Mouse (Mus musculus): Measurements from ENCODE around the gene Mblac1.
A peak's percentile ranks its signal among the peaks of the same experiment; 100 is the strongest.

Gene Mblac1

GRCm38 (mm10) chr5:138193771-138194727 lies at the start of gene Mblac1:
Gene Mblac1 (plus strand): TSS chr5:138194314.
- peak; percentile 78 for DNase-seq (ENCODE audit: low read depth, low spot score)

GRCm38 (mm10) chr5:138154390-138154789 lies 39.7 kb upstream of the Mblac1 start:
- no peak for DNase-seq (ENCODE audit: low read depth, low spot score)

DNA sequence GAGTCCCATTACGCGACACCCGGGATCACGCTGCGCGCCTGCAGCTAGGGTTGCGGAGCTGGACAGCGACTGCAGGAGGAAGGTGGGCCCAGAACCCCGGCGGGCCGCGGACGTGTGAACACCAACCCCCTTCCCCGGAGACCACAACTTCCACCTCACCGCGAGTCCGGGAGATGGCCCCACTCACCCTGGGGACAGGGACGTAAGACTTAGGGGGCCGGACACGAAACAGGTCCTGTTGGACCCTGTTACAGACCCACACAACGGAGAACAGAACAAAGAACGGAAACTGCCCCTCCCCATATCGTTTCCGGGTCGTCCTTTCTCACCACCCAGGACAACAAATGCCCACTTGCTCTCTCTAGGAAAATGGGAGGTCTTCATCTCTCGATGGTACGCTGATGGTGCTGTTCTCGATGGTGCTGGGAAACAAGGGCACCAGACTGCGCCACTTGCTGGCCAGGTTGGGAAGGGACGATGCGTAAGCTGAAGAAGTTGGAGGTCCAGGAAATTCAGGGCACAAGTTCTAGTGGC lies 38.6 kb upstream of the Mblac1 start, which contains the start of gene Zfp113:
TSS of gene Zfp113 (minus strand) at position 302 of the 534 bp plus-strand sequence.
- DNase-seq (ENCODE audit: low read depth, low spot score), result peak; percentile 93

DNA sequence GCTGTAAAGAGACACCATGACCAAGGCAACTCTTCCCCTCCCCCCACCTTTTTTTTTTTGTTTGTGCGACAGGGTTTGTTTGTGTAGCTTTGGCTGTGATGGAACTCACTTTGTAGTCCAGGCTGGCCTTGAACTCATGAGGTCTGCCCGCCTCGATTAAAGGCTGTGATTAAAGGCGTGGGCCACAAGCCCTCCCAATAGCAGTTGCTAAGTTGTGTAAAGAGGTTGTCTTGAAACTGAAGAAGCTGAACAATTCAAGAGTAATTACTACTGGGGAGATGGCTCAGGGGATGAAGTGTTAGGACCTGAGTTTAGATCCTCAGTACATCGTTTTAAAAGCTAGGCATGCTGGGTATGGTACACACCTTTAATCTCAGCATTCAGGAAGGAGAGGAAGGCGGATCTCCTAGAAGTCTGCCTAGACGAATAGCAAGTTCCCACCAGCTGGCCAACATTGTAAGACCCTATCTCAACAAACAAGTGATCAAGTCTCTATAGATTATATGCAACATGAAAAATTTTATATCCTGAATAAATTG lies 33.8 kb upstream of the Mblac1 start:
- DNase-seq (ENCODE audit: low read depth, low spot score), result no peak

DNA sequence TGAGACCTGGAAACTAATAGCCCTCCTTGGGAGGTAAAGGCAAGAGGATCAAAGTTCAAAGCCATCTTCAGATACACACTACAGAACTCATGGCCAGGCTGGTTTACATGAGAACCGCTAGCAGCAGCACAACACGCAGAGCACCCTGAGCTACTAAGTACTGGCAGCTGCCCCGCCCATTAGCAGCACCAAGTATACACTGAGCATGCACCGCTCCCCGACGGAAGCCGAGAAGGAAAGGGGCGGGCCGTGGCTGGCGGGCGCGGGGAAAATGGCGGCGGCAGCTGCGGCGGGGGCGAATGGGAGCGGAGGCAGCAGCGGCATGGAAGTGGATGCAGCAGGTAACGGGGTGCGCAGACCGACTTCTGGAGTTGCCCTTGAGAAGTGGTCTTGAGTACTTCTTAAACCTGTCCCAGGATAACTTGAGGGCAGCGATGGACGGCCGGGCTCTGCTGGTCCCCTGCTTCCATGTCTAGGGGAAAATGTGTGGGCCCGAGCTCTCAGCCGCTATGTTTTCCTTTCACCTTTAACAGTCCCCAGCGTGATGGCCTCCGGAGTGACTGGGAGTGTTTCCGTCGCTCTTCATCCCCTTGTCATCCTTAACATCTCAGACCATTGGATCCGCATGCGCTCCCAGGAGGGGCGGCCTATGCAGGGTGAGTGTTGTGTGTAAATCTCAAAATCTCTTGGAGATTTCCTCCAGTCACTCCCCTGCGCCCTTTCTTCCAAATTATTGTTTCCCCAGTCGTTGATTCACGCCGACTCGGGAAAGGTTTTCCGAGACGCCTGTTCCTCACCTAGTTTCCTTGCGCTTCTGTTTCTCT lies 33.1 kb upstream of the Mblac1 start, which contains the start of gene Cops6:
TSS of gene Cops6 (plus strand) at position 230 of the 824 bp plus-strand sequence.
- DNase-seq (ENCODE audit: low read depth, low spot score), result peak; percentile 88

DNA sequence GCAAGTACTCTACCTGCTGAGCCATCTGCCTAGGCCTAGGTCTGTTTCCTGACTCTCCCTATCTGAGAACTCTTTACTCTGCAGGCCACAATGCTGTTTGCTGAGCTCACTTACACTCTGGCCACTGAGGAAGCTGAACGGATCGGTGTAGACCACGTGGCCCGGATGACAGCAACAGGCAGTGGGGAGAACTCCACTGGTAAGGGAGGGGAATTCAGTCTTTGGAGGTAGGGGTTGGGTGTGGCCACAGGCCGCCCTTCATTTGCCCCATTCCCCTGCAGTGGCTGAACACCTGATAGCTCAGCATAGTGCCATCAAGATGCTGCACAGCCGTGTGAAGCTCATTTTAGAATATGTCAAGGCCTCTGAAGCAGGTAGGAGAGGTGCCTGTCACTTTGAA lies 31.1 kb upstream of the Mblac1 start:
- no peak for DNase-seq (ENCODE audit: low read depth, low spot score)

DNA sequence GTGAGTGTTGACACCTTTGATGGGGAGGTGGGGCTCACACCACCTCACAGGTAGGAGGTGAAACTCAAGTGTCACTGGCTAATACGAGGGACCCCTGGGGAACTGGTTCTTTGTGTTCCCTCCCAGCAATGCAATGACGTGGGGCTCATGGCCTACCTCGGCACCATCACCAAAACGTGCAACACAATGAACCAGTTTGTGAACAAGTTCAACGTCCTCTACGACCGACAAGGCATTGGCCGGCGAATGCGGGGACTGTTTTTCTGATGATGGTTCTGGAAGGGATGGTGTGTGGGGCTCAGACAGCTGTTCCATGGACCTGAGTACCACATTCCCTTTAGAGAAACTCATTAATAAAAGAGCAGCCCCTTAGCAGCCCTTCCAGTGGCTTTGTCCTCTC lies 30.5 kb upstream of the Mblac1 start:
- no peak for DNase-seq (ENCODE audit: low read depth, low spot score)

- DNase-seq (ENCODE audit: low read depth, low spot score), result no peak
These were observed 28.5 kb upstream of the Mblac1 start for GRCm38 (mm10) chr5:138165594-138165993.

DNA sequence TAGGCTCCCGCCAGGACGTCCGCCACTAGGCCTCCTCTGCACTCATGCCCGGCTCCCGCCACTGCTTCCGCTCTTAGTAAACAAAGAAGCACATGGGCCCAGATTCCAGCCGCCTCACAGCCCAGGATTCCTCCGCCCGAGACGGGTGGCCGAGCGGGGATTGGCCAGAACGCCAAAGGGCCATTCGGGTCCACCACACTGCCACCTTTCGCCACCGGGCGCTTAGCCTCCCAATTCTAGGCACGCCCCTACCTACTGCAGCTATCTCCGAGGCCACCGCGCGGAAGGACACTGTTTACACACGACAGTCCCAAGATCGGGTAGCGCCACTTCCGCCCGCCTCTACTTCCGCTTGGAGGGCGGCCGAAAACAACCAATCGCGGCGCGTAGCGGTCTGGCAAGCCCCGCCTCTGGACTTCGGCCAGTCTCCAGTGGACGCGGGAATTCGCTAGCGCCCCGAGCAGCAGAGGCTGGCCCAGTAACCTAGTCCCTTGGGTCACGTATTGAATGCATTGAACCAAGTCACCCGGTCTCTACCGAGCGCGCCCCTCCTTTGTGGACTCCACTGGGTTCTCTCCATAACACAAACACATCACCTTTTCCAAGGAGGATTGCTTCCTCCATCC lies 23.1 kb upstream of the Mblac1 start:
- peak; percentile 94 for DNase-seq (ENCODE audit: low read depth, low spot score)

DNA sequence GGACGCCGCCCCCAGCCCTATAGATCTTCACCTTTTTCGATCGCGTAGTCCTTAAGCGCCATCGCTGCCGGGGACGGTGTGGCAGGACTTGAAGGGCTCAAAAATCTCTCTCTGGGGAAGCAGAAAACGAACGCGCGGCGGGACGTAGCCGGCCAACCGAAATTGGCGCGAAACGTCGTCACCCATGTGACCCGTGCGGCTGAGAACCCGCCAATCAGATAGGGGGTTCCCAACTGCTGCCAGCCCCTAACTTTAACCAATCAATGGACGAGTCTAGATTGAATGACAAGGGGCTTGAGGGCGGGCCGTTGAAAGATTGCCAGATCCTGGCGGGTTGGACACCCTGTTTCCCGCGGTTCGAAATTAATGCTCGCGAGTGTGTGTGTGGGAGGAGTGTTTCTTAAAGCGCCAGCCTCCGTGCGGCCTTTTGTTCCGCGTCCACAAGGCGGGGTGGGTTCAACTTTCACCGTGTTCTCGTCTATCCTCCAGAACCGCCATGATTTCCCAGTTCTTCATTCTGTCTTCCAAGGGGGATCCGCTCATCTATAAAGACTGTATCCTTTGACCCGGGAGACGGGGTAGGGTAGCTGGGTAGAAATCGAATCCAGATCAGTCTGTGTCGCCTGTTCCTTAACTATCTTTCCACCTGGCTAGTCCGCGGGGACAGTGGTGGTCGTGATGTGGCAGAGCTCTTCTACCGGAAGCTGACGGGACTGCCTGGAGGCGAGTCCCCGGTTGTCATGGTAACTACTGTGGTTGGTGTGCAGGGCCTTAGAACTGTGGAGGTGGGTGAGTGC lies 22.2 kb upstream of the Mblac1 start, which contains the start of the genes Ap4m1 and Mcm7:
TSS of gene Ap4m1 (plus strand) at position 308 of the 797 bp plus-strand sequence.
TSS of gene Mcm7 (minus strand) at position 728 of the 797 bp plus-strand sequence.
- peak; percentile 95 for DNase-seq (ENCODE audit: low read depth, low spot score)

DNA sequence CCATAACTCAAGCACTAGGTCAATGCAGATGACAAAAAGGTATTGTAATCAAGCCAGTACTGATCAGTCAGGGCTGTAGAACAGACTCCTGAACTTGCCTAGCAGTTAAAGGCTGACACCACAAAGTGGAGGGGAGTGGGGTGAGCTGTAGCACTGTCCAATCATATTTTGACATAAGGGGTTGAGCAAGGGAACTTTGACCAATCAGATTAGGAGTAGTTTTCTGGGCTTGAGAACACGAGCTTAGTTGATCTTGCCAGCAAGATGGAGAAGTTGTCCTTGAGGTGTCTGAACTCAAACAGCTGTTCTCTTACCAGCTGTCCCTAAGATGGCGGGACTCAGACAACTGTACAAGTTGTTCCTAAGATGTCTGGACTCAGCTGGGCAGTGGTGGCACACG lies 20.9 kb upstream of the Mblac1 start:
- DNase-seq (ENCODE audit: low read depth, low spot score), result no peak

DNA sequence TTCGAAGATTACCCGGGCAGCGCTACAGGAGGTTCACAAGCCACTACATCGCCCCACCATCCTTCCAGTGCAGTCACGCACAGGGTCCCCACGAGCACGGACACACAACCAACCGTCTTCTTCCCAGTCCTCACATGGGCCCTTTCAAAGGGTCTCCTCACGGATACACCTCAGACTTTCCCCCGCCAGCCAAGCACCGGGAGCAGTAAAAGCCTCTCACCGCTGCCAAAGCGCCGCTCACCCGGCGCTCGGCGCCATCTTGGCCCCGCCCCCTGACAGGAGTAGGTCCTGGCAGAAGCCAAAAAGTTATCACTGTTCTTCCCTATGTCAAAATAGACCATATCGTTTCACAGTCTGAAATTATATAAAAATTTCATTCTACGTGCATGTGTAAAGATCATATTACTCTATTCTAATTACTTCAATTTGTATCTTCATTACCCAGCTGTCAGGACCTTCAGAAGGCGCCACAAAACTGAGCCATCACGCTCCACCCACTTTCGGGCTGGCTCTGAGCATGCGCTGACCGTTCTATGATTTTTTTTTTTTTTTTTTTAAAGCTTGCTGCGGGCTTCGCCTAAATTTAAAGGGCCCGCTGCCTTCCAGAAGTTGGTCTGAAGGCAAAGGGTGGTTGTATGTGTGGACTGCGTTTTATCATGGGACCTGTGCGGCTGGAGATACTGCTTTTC lies 7.0 kb upstream of the Mblac1 start, which contains the start of the genes Taf6 and Cnpy4:
TSS of gene Taf6 (minus strand) at position 502 of the 689 bp plus-strand sequence.
TSS of gene Cnpy4 (plus strand) at position 536 of the 689 bp plus-strand sequence.
- peak; percentile 90 for DNase-seq (ENCODE audit: low read depth, low spot score)

- peak; percentile 59 for DNase-seq (ENCODE audit: low read depth, low spot score)
These were observed 6.3 kb upstream of the Mblac1 start for GRCm38 (mm10) chr5:138187661-138188306.

DNA sequence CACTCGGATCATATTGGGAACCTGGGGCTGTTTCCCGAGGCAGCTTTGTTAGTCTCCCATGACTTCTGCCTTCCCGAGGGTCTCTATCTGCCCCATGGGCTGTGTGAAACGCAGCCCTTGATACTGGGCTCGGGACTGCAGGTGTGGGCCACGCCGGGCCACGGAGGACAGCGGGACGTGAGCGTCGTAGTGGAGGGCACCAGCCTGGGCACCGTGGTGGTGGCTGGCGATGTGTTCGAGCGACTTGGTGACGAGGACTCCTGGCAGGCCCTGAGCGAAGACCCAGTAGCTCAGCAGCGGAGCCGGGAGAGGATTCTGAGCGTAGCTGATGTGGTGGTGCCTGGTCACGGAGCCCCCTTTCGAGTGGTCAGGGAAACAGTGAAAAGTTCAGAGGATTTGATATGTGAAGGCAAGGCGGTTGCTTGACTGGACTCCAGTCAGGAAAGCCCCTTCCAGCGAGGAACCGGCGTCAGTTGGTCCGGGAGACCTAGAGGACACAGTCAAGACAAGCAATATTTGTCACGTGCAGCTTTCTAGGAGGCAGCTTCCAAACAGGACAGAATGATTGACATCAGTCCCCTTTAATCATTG lies 736 bp downstream of the Mblac1 start:
- DNase-seq (ENCODE audit: low read depth, low spot score), result no peak

- no peak for DNase-seq (ENCODE audit: low read depth, low spot score)
These were observed 1.3 kb downstream of the Mblac1 start for GRCm38 (mm10) chr5:138195463-138195862.

GRCm38 (mm10) chr5:138199576-138199975 lies 5.5 kb downstream of the Mblac1 start:
- DNase-seq (ENCODE audit: low read depth, low spot score), result no peak

- no peak for DNase-seq (ENCODE audit: low read depth, low spot score)
These were observed 8.0 kb downstream of the Mblac1 start for GRCm38 (mm10) chr5:138202086-138202485.

- DNase-seq (ENCODE audit: low read depth, low spot score), result no peak
These were observed 13.1 kb downstream of the Mblac1 start for GRCm38 (mm10) chr5:138207253-138207652.

Measured in retina, postnatal 7 days (tissue).